Mouse (Mus musculus): ENCODE measurements around the gene Bid. TPM values are rescaled to one million over a fixed set of nuclear protein-coding genes. Genes with fewer than 3 reads are reported as not detected.
A peak's percentile ranks its signal among the peaks of the same experiment; 100 is the strongest.
"Not testable (repeated sequence)": the region's sequence is repeated elsewhere in the genome, so short reads cannot be mapped to it uniquely, and the experiment has no call there.

Gene Bid
- polyA plus RNA-seq, 1 experiment: 13.6 TPM

DNA sequence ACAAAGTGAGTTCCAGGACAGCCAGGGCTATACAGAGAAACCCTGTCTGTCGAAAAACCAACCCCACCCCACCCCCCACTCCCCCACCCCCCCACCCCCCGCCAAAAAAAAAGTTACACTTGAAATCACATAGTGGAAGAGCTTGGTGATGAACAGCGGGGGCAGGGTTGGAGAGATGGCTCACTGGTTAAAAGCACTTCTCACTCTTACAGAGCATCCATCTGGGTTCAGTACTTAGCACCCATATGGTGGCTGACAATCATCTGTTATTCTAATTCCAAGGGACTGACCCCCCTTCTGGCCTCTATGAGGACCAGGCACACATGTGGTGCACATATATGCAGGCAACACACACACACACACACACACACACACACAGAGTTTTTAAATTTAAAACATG, 1.3 kb upstream of the Bid start:
- Histone ChIP-seq H3K27me3 (replicated peaks) (no peaks in the 10 kb centered on the region), H3K4me1 (peaks cover 69% of the 10 kb centered on the region), H3K36me3 (replicated peaks; ENCODE audit: low read length) (peaks cover 10% of the 10 kb centered on the region), H3K9me3 (peaks cover 16% of the 10 kb centered on the region), H3K4me3 (replicated peaks) (no peak overlapping the region)
- TF ChIP-seq GATA1 (IDR thresholded peaks at IDR 0.05; ENCODE audit: borderline replicate concordance, low read length): no peak
- TF ChIP-seq FLI1 (IDR thresholded peaks at IDR 0.05; ENCODE audit: low read length): no peak

DNA sequence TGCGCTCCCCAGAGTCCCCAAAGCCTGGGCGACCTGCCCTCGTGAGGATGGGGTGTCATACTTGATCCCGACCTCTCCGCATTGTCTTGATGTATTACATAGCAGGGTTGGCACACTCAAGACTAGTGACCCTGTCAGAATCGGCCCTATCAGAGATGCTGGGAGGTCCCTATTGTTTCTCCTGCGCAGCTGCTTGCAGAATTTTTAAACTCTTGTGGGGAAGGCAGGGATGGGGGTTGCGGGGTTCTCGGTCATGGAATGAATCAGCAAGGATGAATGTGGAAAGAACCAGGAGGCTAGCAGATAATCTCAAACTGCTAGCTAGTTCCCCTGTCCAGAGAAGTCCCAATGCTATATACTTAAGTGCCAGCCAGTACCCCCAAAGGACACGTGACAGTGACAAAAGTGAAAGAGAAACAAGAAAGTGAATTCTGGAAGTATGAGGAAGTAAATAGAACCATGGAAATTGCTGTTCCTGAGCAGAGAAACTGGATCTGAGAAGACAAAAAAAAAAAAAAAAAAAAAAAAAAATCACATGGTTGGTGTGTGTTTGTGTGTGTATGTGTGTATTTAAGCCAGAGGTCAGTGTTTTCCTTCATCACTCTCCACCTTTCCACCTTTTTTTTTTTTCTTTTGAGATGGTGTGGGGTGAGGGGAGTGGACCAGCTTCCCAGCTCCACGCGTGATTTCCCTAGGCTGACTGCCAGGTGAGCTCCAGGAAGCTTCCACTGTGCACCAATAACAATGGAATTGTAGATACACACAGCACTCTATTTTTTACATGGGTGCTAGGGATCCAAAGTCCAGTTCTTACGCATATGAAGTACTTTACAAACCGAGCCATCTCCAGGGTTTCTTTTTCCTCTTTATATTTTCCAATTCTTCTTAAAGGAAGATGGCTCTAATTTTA, 574 bp upstream of the Bid start:
- Histone ChIP-seq H3K4me1 (peaks cover 76% of the 10 kb centered on the region), H3K9me3 (peaks cover 16% of the 10 kb centered on the region), H3K4me3 (replicated peaks) (peak overlapping the region; percentile 96), H3K36me3 (replicated peaks; ENCODE audit: low read length) (peaks cover 16% of the 10 kb centered on the region)
- H3K27me3 ChIP-seq (replicated peaks): not testable (repeated sequence)

DNA sequence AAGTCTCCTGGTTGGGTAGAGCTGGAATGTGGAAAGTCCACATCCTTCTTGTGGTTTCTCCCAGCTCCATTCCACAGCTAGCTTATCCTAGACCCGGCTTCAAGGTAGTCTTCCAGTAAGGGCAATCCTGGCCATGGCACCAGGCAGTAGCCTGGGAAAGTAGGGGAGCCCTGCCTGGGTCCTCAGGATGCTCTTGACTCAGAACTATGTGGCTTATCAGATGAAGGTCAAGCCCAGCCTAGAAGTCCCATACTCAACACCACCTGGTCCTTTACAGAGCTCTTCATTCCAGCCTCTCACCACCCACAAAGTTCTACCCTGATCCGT, 1.0 kb downstream of the Bid start:
- TF ChIP-seq GATA1 (IDR thresholded peaks at IDR 0.05; ENCODE audit: borderline replicate concordance, low read length) (no peak), FLI1 (IDR thresholded peaks at IDR 0.05; ENCODE audit: low read length) (no peak)

DNA sequence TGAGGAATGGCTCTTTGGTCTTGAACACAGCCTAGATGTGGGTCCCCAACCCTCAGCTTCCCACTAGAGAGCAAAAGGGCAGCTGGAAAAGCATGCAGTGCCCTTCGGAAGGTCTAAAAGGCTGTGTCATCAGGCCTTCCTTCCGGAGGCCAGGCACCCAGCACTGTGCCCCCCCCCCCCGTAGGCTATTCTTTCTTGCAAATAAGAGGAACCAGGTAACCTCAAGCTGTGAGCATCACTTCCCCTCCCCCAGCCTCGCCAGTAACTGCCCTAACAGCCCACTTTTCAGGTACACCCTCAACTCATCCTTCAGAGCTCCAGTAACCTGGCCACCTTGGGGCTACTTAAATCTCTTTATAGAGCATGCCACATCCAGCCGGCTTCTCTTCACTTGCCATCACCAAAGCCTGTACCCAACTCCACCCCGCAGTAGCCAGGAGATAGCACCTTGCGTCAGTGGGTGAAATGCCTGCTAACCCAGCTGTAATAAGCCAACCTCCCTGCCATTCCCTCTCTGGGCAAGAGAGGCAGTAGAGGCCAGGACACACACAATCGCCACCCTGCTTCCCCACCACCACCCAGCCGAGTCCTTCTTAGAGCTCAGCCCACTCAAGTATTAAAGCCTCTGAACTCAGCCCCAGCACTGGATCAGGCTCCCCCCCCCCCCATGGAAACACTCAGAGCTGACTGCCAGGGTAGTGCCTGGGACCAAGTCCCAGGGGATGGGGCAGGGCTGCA, 1.6 kb downstream of the Bid start:
- Histone ChIP-seq H3K9me3 (no peaks in the 10 kb centered on the region), H3K4me1 (peaks cover 89% of the 10 kb centered on the region), H3K36me3 (replicated peaks; ENCODE audit: low read length) (peaks cover 37% of the 10 kb centered on the region), H3K27me3 (replicated peaks) (no peaks in the 10 kb centered on the region), H3K4me3 (replicated peaks) (peak overlapping the region; percentile 96)
- no peak for TF ChIP-seq FLI1 (IDR thresholded peaks at IDR 0.05; ENCODE audit: low read length)
- TF ChIP-seq GATA1 (IDR thresholded peaks at IDR 0.05; ENCODE audit: borderline replicate concordance, low read length): no peak

More for the DNA sequence above, 1.0 kb downstream of the Bid start:
- Histone ChIP-seq H3K36me3 (replicated peaks; ENCODE audit: low read length) (peaks cover 32% of the 10 kb centered on the region), H3K27me3 (replicated peaks) (no peaks in the 10 kb centered on the region), H3K9me3 (0 out of 2 replicates have a peak, but pooled peaks cover under 1% of the 10 kb centered on the region), H3K4me1 (peaks cover 90% of the 10 kb centered on the region), H3K4me3 (replicated peaks) (peak overlapping the region; percentile 96)

DNA sequence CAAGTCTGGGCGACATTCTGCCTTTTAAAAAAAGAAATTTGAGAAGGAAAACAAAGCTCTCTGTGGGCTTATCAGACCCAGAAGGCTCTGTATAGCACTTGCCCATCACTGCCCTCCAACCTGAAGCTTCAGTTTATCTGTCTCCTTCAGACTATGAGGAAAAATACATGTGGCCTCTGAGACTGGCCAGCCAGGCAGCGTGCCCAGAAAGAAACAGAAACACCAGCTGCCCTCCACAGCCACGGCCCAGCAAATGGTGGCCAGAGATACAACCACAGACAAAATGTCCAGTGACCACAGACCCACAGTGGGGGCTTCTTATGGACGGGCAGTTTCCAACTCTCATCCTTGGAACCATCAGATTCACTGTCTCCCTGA, 2.1 kb downstream of the Bid start:
- no peak for TF ChIP-seq FLI1 (IDR thresholded peaks at IDR 0.05; ENCODE audit: low read length)
- no peak for TF ChIP-seq GATA1 (IDR thresholded peaks at IDR 0.05; ENCODE audit: borderline replicate concordance, low read length)
- Histone ChIP-seq H3K9me3 (no peaks in the 10 kb centered on the region), H3K4me1 (peaks cover 83% of the 10 kb centered on the region), H3K27me3 (replicated peaks) (no peaks in the 10 kb centered on the region), H3K36me3 (replicated peaks; ENCODE audit: low read length) (peaks cover 42% of the 10 kb centered on the region), H3K4me3 (replicated peaks) (peak overlapping the region; percentile 96)

DNA sequence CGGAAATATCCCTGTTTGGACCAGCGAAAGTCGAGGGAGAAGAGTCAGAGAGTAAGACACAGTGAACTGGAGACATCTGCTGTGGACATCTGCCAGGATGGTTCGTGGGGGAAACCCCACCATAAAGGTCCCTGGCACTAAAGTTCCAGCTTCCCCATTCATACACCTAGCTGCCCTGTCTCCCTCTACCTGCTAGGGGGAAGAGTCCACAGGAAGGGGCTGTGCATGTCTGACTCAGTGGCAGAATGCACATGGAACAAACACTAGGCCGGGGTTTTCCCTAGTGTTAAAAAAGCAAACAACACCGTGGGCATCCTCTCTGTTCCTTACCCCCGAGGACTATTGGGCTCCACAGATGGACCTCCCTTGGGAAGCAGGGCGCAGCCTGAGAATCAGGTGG, 2.9 kb downstream of the Bid start:
- H3K4me3 ChIP-seq (replicated peaks): peak overlapping the region; percentile 96
- no peaks in the 10 kb centered on the region for H3K9me3 ChIP-seq
- peaks cover 44% of the 10 kb centered on the region for H3K36me3 ChIP-seq (replicated peaks; ENCODE audit: low read length)
- no peak for TF ChIP-seq GATA1 (IDR thresholded peaks at IDR 0.05; ENCODE audit: borderline replicate concordance, low read length)
- no peaks in the 10 kb centered on the region for H3K27me3 ChIP-seq (replicated peaks)
- peaks cover 76% of the 10 kb centered on the region for H3K4me1 ChIP-seq

DNA sequence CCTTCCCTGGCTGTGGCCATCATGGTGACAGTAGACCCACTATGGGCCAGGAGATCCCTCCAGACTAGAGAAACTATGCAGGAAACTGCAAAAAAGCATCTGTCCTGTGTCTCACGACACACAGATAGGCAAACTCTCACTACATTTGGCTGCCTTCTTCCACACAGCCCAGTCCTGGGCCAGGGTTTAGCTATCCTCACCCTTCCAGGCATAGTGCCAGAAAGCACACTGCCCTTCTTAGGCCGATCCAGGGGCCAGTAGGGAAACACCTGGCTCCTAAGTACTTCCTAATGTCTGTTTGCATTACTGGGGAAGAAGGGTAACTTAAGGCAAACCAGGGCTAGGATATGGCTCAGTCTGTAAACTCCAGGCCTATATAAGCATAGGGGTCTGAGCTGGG, 3.7 kb downstream of the Bid start:
- H3K4me3 ChIP-seq (replicated peaks): peak overlapping the region; percentile 53
- peaks cover 69% of the 10 kb centered on the region for H3K4me1 ChIP-seq
- H3K9me3 ChIP-seq: no peaks in the 10 kb centered on the region
- H3K36me3 ChIP-seq (replicated peaks; ENCODE audit: low read length): peaks cover 44% of the 10 kb centered on the region
- TF ChIP-seq GATA1 (IDR thresholded peaks at IDR 0.05; ENCODE audit: borderline replicate concordance, low read length) (no peak), FLI1 (IDR thresholded peaks at IDR 0.05; ENCODE audit: low read length) (no peak)
- no peaks in the 10 kb centered on the region for H3K27me3 ChIP-seq (replicated peaks)

DNA sequence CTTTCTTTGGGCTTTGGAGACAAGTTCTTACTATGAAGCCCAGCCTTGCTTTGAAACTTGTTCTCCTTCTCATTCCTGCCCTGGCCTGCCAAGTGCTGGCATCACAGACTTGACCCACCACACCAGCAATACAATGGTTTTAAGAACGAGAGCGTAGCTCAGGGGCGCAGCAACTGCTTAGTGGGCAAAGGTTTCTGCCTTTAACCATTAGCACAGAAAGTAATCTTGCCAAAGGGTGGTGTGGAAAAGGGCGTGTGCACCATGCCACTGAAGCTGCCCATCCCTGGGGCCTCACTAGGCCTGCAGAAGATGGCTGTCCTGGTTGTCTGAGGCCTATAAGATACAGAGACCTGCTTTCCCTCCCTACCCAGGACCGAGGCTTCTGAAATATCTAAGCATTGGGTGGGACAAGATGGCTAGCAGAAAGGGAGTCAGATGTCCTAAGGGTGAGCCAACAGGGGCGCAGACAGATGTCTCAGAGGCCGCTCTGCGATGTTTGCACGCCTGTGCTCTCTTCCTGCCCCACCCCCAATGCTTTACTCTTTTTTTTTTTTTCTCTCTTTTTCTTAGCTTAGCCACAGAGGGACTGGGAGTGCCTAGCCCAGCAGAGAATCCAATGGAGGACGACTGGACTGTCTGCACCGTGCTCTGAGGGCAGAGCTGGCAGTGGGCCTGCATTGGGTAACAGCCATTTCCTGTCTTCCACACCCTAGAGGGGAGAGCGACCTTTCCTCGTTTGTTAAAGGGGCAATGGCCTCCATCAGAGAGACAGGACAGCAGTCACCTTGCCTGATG, 5.2 kb downstream of the Bid start:
- H3K27me3 ChIP-seq (replicated peaks): no peaks in the 10 kb centered on the region
- TF ChIP-seq GATA1 (IDR thresholded peaks at IDR 0.05; ENCODE audit: borderline replicate concordance, low read length): no peak
- no peak for TF ChIP-seq FLI1 (IDR thresholded peaks at IDR 0.05; ENCODE audit: low read length)
- H3K9me3 ChIP-seq: no peaks in the 10 kb centered on the region
- peaks cover 59% of the 10 kb centered on the region for H3K36me3 ChIP-seq (replicated peaks; ENCODE audit: low read length)
- peaks cover 64% of the 10 kb centered on the region for H3K4me1 ChIP-seq
- H3K4me3 ChIP-seq (replicated peaks): no peak overlapping the region

DNA sequence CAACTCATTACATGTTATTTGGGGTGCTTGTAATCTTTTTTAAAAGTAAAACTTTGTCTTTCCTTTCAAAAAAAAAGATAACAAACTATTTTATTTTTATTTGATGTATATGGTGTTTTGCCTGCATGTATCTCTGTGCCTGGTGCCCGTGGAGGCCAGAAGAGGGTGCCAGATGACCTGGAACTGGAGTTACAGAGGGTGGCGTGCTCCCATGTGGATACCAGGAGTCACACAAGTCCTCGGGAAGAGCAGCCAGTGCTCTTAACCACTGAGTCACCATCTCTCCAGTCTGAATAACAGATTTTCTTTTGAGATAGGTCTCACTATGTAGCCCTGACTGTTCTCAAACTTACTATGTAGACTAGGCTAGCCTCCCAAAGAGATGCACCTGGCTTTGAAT, 7.2 kb downstream of the Bid start:
- Histone ChIP-seq H3K9me3 (no peaks in the 10 kb centered on the region), H3K4me1 (peaks cover 52% of the 10 kb centered on the region), H3K4me3 (replicated peaks) (no peak overlapping the region), H3K36me3 (replicated peaks; ENCODE audit: low read length) (peaks cover 78% of the 10 kb centered on the region), H3K27me3 (replicated peaks) (no peaks in the 10 kb centered on the region)
- TF ChIP-seq FLI1 (IDR thresholded peaks at IDR 0.05; ENCODE audit: low read length): no peak
- TF ChIP-seq GATA1 (IDR thresholded peaks at IDR 0.05; ENCODE audit: borderline replicate concordance, low read length): no peak

DNA sequence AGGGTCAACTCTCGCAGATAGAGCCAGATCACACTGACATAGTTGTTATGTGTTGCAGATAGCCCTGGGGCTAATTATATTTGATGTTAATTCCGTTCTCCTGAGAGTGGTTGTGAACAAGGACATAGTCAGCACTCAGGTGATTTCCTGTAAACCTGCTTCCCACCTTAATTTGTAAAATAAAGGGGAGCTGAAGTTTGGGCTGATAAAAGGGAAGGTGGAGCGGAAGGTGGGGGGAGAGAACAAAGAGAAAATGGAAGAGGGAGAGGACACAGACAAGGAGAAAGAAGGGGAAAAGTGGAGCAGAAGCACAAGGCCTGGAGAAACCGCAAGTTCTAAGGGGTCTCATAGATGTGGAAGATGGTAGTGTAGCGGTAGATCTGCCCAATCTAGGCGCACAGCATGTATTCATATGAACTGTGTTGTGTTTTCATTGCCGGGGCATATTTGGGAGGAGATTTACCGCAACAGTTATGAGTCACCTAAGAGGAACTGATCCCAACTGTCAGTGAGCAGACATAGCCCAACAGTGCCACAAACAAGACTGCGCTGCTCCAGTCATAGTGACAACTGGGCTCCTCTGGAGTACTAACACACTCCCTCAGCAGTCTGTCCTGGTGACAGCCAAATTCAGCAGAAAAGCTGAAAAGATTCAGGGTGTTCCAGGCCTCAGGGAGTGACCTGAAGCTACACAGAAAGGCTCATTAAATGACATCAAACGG, 8.6 kb downstream of the Bid start:
- H3K9me3 ChIP-seq; H3K4me3 ChIP-seq (replicated peaks); H3K27me3 ChIP-seq (replicated peaks): not testable (repeated sequence)
- Histone ChIP-seq H3K4me1 (peaks cover 51% of the 10 kb centered on the region), H3K36me3 (replicated peaks; ENCODE audit: low read length) (peaks cover 83% of the 10 kb centered on the region)
